Mouse (Mus musculus): ENCODE results near the gene Zcchc14.
"Not testable (repeated sequence)": the region's sequence is repeated elsewhere in the genome, so short reads cannot be mapped to it uniquely, and the experiment has no call there.

The Zcchc14 gene

GRCm38 (mm10) chr8:121628681-121629080, 24.0 kb downstream of the Zcchc14 start:
- no peak for DNase-seq (ENCODE audit: extremely low read depth, low read depth)

- no peak for DNase-seq (ENCODE audit: extremely low read depth, low read depth)
These were observed 29.7 kb downstream of the Zcchc14 start for GRCm38 (mm10) chr8:121623043-121623442.

GRCm38 (mm10) chr8:121621879-121622278, 30.8 kb downstream of the Zcchc14 start:
- DNase-seq (ENCODE audit: extremely low read depth, low read depth), result no peak

GRCm38 (mm10) chr8:121620801-121621516, 31.7 kb downstream of the Zcchc14 start:
- DNase-seq (ENCODE audit: extremely low read depth, low read depth), result no peak

GRCm38 (mm10) chr8:121619401-121619995, 33.2 kb downstream of the Zcchc14 start:
- DNase-seq (ENCODE audit: extremely low read depth, low read depth), result no peak

- no peak for DNase-seq (ENCODE audit: extremely low read depth, low read depth)
These were observed 39.3 kb downstream of the Zcchc14 start for GRCm38 (mm10) chr8:121613419-121613818.

GRCm38 (mm10) chr8:121609916-121610315, 42.8 kb downstream of the Zcchc14 start:
- no peak for DNase-seq (ENCODE audit: extremely low read depth, low read depth)

GRCm38 (mm10) chr8:121609251-121609650, 43.5 kb downstream of the Zcchc14 start:
- no peak for DNase-seq (ENCODE audit: extremely low read depth, low read depth)

GRCm38 (mm10) chr8:121607661-121608060, 45.0 kb downstream of the Zcchc14 start:
- DNase-seq (ENCODE audit: extremely low read depth, low read depth), result no peak

GRCm38 (mm10) chr8:121603801-121604200, 48.9 kb downstream of the Zcchc14 start:
- DNase-seq (ENCODE audit: extremely low read depth, low read depth), result no peak

GRCm38 (mm10) chr8:121602860-121603259, 49.8 kb downstream of the Zcchc14 start:
- DNase-seq (ENCODE audit: extremely low read depth, low read depth), result peak; percentile 26

- no peak for DNase-seq (ENCODE audit: extremely low read depth, low read depth)
These were observed 50.3 kb downstream of the Zcchc14 start for GRCm38 (mm10) chr8:121602411-121602810.

GRCm38 (mm10) chr8:121599842-121600241, 52.9 kb downstream of the Zcchc14 start:
- no peak for DNase-seq (ENCODE audit: extremely low read depth, low read depth)

- DNase-seq (ENCODE audit: extremely low read depth, low read depth), result peak; percentile 29
These were observed 53.8 kb downstream of the Zcchc14 start for GRCm38 (mm10) chr8:121598892-121599291.

- DNase-seq (ENCODE audit: extremely low read depth, low read depth), result no peak
These were observed 54.5 kb downstream of the Zcchc14 start for GRCm38 (mm10) chr8:121598190-121598589.

- not testable (repeated sequence) for DNase-seq (ENCODE audit: extremely low read depth, low read depth)
These were observed 55.2 kb downstream of the Zcchc14 start for GRCm38 (mm10) chr8:121597492-121597891.

- no peak for DNase-seq (ENCODE audit: extremely low read depth, low read depth)
These were observed 58.7 kb downstream of the Zcchc14 start for GRCm38 (mm10) chr8:121593983-121594382.

- no peak for DNase-seq (ENCODE audit: extremely low read depth, low read depth)
These were observed 59.4 kb downstream of the Zcchc14 start for GRCm38 (mm10) chr8:121593293-121593692.

- peak; percentile 54 for DNase-seq (ENCODE audit: extremely low read depth, low read depth)
These were observed 61.3 kb downstream of the Zcchc14 start for GRCm38 (mm10) chr8:121591178-121592066.

GRCm38 (mm10) chr8:121590203-121591177, 62.2 kb downstream of the Zcchc14 start, which contains the start of gene Map1lc3b:
TSS of gene Map1lc3b (plus strand) at chr8:121590361.
- peak; percentile 74 for DNase-seq (ENCODE audit: extremely low read depth, low read depth)

Measured in MEL-GATA-1-ER (cell line).